8 mouse cellular contexts compared by ENCODE assay signal in the genomic region with DNA sequence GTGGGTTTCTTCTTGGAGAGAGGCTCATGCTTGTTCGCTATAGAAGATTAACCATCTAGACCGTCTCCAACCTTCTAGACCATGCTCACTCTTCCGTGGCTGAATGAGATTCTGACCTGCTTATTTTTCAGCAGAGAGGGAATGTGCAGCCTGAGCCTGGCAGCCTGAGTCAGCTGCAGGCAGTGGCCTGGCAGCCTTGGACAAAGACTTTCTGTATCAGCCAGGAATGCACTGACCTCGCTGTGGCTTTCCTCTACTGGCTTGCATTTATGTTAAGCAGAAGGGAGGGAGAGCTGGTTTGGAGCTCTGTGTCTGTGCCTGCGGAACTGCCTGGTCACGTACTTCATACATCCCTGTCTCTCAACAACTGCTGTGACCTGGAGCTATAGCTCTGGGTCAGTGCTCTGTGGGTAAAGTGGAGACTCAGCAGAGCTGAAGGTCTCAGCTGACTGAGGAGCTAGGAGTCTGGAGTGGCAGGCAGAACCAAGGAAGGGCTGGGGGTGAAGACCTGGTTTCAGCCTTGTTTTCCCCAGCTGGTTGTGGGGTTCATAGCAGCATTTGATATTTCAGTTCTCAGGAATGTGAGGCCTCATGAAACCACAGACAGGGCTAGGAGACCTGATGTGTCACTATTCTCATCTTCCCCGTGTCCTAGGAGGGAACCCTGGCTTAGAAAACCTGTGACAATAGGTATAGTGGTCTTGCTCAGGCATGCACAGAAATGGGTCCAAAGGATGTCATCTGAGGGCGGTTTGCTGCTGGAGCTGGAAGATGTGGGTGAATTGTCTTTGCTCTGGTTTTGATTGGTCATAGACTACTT.
DNase-seq lines count a peak whose midpoint lies in the region; ATAC-seq and TF ChIP-seq lines count a peak whose summit lies in the region.

No protein-coding gene starts in this region.

- peak; percentile 38 for ATAC-seq in frontal cortex, adult (ENCODE audit: low TSS enrichment)
- ATAC-seq in embryonic facial prominence, embryonic 14.5 days (ENCODE audit: low read depth): peak; percentile 70
- no peak; the same call in 1 of the 2 replicates for ATAC-seq in midbrain, embryonic 15.5 days (replicated peaks)

- H3K27ac ChIP-seq in embryonic facial prominence, embryonic 14.5 days (replicated peaks; ENCODE audit: low read depth, low read length): peak overlapping the region; percentile 59; the same call in 1 of the 2 replicates
- no peak overlapping the region for H3K27ac ChIP-seq in kidney, adult 2 months (ENCODE audit: insufficient read depth, low read depth, low read length)
- H3K27ac ChIP-seq in midbrain, embryonic 15.5 days: peak overlapping the region; percentile 16; the same call in 1 of the 2 replicates

- DNase-seq in frontal cortex, postnatal 10 days (ENCODE audit: low spot score in 2 of 2): no peak
- peak; percentile 36 for DNase-seq in adipocyte (ENCODE audit: low spot score)
- peak; percentile 85 for DNase-seq in embryonic facial prominence, embryonic 14.5 days (ENCODE audit: low spot score)
- peak; percentile 68 for DNase-seq in kidney, adult 2 months
- no peak for DNase-seq in spleen, adult 18-20 months
- no peak for DNase-seq in thymus, adult 18-20 months

- no peak overlapping the region for H3K9ac ChIP-seq in embryonic facial prominence, embryonic 14.5 days (ENCODE audit: low read depth, low read length)
- no peak overlapping the region for H3K9ac ChIP-seq in midbrain, embryonic 15.5 days

- H3K36me3 ChIP-seq in embryonic facial prominence, embryonic 14.5 days (ENCODE audit: control insufficient read depth, insufficient read depth, low read length): no peaks in the 10 kb centered on the region
- H3K36me3 ChIP-seq in kidney, adult 2 months (ENCODE audit: control insufficient read depth, insufficient read depth, low read length): no peaks in the 10 kb centered on the region
- H3K36me3 ChIP-seq in midbrain, embryonic 15.5 days (replicated peaks): no peaks in the 10 kb centered on the region

- 31% methylated on average over 8 of the region's 8 CpGs for WGBS in embryonic facial prominence, embryonic 14.5 days
- WGBS in kidney, adult 2 months: 36% methylated on average over 8 of the region's 8 CpGs
- 41% methylated on average over 8 of the region's 8 CpGs for WGBS in midbrain, embryonic 15.5 days

- no peak for TF ChIP-seq CTCF in kidney, adult 2 months (conservative IDR thresholded peaks at IDR 0.05; ENCODE audit: insufficient read depth, insufficient read length, low read depth, low read length)

- no peak for TF ChIP-seq POLR2A in kidney, adult 2 months (IDR thresholded peaks at IDR 0.05; ENCODE audit: low read depth, low read length)

- peaks cover 7% of the 10 kb centered on the region for H3K4me1 ChIP-seq in embryonic facial prominence, embryonic 14.5 days (ENCODE audit: control insufficient read depth, insufficient read depth, low read length)
- peaks cover 7% of the 10 kb centered on the region for H3K4me1 ChIP-seq in kidney, adult 2 months (ENCODE audit: control insufficient read depth, insufficient read depth, low read length)
- peaks cover 6% of the 10 kb centered on the region; the same call in 1 of the 2 replicates for H3K4me1 ChIP-seq in midbrain, embryonic 15.5 days

- no peak overlapping the region for H3K4me3 ChIP-seq in embryonic facial prominence, embryonic 14.5 days (ENCODE audit: low read depth, low read length)
- no peak overlapping the region for H3K4me3 ChIP-seq in kidney, adult 2 months (ENCODE audit: insufficient read depth, low read depth, low read length)
- no peak overlapping the region for H3K4me3 ChIP-seq in midbrain, embryonic 15.5 days

- H3K9me3 ChIP-seq in embryonic facial prominence, embryonic 14.5 days (ENCODE audit: control insufficient read depth, low read length): no peaks in the 10 kb centered on the region
- H3K9me3 ChIP-seq in midbrain, embryonic 15.5 days: no peaks in the 10 kb centered on the region

- no peaks in the 10 kb centered on the region for H3K27me3 ChIP-seq in embryonic facial prominence, embryonic 14.5 days (replicated peaks; ENCODE audit: control insufficient read depth, insufficient read depth, low read length)
- no peaks in the 10 kb centered on the region for H3K27me3 ChIP-seq in kidney, adult 2 months (replicated peaks; ENCODE audit: control insufficient read depth, insufficient read depth, low read length)
- no peaks in the 10 kb centered on the region for H3K27me3 ChIP-seq in midbrain, embryonic 15.5 days (replicated peaks)

- no peak overlapping the region for H3K4me2 ChIP-seq in embryonic facial prominence, embryonic 14.5 days (ENCODE audit: low read depth, low read length)
- H3K4me2 ChIP-seq in midbrain, embryonic 15.5 days: no peak overlapping the region

Comparison
In these comparisons a context has a peak if more than half of its experiments do, and no peak if none do; other contexts are left out.
1. DNase-seq: peak in adipocyte (single experiment), embryonic facial prominence, embryonic 14.5 days (single experiment) and kidney, adult 2 months (single experiment); none in frontal cortex, postnatal 10 days (0 of 2), spleen, adult 18-20 months (0 of 2) and thymus, adult 18-20 months (0 of 2).